Mouse (Mus musculus): ENCODE data around the gene Uchl4. TPM values are rescaled to one million over a fixed set of nuclear protein-coding genes. Genes with fewer than 3 reads are reported as not detected.

Uchl4 gene
- polyA plus RNA-seq, 1 experiment from 2014 or later = 3.1 TPM

Small RNA genes within 50 kb of the gene (microRNA-seq; reads per million reads assigned to microRNA genes)
- gene Gm24106 = not detected

Other genes starting within 250 kb of the Uchl4 start
- gene Smad6, start 213.1 kb upstream of the Uchl4 start, polyA plus RNA-seq (2016; fragmentation: Nextera tagmentation; extraction: Ambion mirVana) = 3.8 and 4.4 TPM in 2 replicates
- 0.14 TPM in 1 of 2 replicates, not detected in the other for gene Lctl, start 118.1 kb upstream of the Uchl4 start, polyA plus RNA-seq (2016; fragmentation: Nextera tagmentation; extraction: Ambion mirVana)
- gene Zwilch, start 62.1 kb upstream of the Uchl4 start, polyA plus RNA-seq (2016; fragmentation: Nextera tagmentation; extraction: Ambion mirVana) = 42.6 and 42.8 TPM in 2 replicates
- gene Rpl4, start 61.8 kb upstream of the Uchl4 start, polyA plus RNA-seq (2016; fragmentation: Nextera tagmentation; extraction: Ambion mirVana) = 1,053 and 1,229 TPM in 2 replicates
- gene Snapc5, start 55.9 kb upstream of the Uchl4 start, polyA plus RNA-seq (2016; fragmentation: Nextera tagmentation; extraction: Ambion mirVana) = 40.0 and 42.3 TPM in 2 replicates
- 75.9 and 86.7 TPM in 2 replicates for gene Map2k1, start 18.4 kb downstream of the Uchl4 start, polyA plus RNA-seq (2016; fragmentation: Nextera tagmentation; extraction: Ambion mirVana)
- 274 and 311 TPM in 2 replicates for gene Tipin, start 46.4 kb downstream of the Uchl4 start, polyA plus RNA-seq (2016; fragmentation: Nextera tagmentation; extraction: Ambion mirVana)
- 22.0 and 22.9 TPM in 2 replicates for gene Dis3l, start 106.1 kb downstream of the Uchl4 start, polyA plus RNA-seq (2016; fragmentation: Nextera tagmentation; extraction: Ambion mirVana)
- 1.3 and 2.6 TPM in 2 replicates for gene Megf11, start 150.4 kb downstream of the Uchl4 start, polyA plus RNA-seq (2016; fragmentation: Nextera tagmentation; extraction: Ambion mirVana)